Mouse (Mus musculus): ENCODE measurements around the gene Kidins220.

DNA sequence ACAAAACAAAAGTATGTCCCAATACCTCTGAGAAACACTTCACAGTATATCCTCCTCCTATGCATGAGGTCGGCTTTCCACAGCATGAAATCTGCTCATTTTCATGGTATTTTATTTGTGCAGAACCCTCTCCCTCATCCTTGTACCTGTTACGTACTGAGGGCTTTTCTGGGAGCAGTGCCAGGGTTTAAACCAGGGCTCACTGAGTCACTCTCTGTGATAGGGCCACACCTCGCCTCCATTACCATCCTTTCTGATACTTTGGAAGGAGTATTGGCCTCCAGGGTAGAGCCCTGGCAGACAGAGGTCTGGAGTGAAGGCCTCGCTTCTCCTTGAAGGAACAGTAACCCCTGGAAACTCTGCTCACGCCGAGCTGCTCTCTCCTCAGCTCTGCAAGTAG, 30.6 kb downstream of the Kidins220 start:
- TF ChIP-seq CTCF (IDR thresholded peaks at IDR 0.05; ENCODE audit: low read depth, low read length): no peak
- TF ChIP-seq POLR2A (IDR thresholded peaks at IDR 0.05; ENCODE audit: borderline replicate concordance, low read depth, low read length): no peak
